Mouse (Mus musculus): ENCODE measurements around the gene a. TPM values are rescaled to one million over a fixed set of nuclear protein-coding genes. Genes with fewer than 3 reads are reported as not detected.

The a gene
- polyA plus RNA-seq, 1 experiment, result not detected

DNA sequence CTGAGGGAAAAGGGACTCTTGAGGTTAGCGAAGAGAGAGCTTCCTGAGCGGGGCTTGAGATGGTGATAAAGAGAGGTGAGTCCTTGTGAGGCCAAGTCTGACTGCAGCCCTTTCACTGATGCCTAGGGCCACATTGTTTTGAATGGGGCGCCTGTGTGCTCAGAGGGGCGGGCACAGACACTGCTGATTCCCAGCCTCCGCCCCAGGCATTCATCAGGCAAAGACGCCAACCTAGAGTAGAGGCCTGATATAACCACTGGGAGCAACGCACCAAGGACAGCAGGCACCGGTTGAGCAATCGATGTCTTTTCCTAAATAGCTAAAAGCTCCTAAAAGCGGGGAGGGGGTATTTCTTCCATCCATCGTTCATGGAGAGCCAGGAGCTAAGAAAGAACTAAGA lies 151.3 kb downstream of the a start:
- Histone ChIP-seq H3K4me3 (ENCODE audit: insufficient read depth, poor library complexity, severe bottlenecking) (no peak overlapping the region), H3K27me3 (ENCODE audit: control insufficient read depth, insufficient read depth, insufficient read length) (peaks cover 1% of the 10 kb centered on the region), H3ac (ENCODE audit: control insufficient read depth, insufficient read length, low read depth) (no peak overlapping the region), H3K79me3 (ENCODE audit: low read depth) (no peaks in the 10 kb centered on the region), H3K79me2 (ENCODE audit: control insufficient read depth, insufficient read depth) (no peaks in the 10 kb centered on the region), H3K36me3 (ENCODE audit: control insufficient read depth, insufficient read depth) (no peaks in the 10 kb centered on the region)
- no peak for TF ChIP-seq CEBPB (IDR thresholded peaks at IDR 0.05; ENCODE audit: low read depth)

DNA sequence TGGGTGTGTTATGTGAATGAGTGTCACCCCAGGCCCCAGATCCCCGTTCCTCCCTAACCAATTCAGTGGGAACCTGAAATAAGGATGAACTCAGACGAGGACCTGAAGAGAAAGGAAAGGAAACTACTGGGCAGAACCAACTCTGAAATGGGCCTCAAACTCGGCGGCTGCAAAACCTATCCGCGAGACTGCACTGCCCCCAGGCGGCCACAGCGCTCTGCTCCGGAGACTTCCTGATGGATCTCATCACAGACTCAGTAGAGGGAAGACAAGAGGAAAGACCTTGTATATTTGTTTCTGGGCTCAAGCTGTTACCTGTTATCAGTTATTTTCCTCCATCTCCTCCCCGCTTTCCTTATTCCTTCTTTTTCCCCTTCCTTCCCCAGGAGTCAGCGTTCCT lies 151.9 kb downstream of the a start:
- H3K79me3 ChIP-seq (ENCODE audit: low read depth), result no peaks in the 10 kb centered on the region
- H3ac ChIP-seq (ENCODE audit: control insufficient read depth, insufficient read length, low read depth), result no peak overlapping the region
- H3K36me3 ChIP-seq (ENCODE audit: control insufficient read depth, insufficient read depth), result no peaks in the 10 kb centered on the region
- TF ChIP-seq USF1 (IDR thresholded peaks at IDR 0.05; ENCODE audit: low read depth) (no peak), CTCF (IDR thresholded peaks at IDR 0.05; ENCODE audit: control insufficient read depth, insufficient read depth, insufficient read length) (peak; percentile 58), MAX (IDR thresholded peaks at IDR 0.05) (no peak), CEBPB (IDR thresholded peaks at IDR 0.05; ENCODE audit: low read depth) (no peak), MYOG (IDR thresholded peaks at IDR 0.05; ENCODE audit: control insufficient read depth, extremely low read depth, insufficient read length) (no peak)
- no peaks in the 10 kb centered on the region for H3K79me2 ChIP-seq (ENCODE audit: control insufficient read depth, insufficient read depth)
- peaks cover 2% of the 10 kb centered on the region for H3K27me3 ChIP-seq (ENCODE audit: control insufficient read depth, insufficient read depth, insufficient read length)
- H3K4me3 ChIP-seq (ENCODE audit: insufficient read depth, poor library complexity, severe bottlenecking), result peak overlapping the region; percentile 11

DNA sequence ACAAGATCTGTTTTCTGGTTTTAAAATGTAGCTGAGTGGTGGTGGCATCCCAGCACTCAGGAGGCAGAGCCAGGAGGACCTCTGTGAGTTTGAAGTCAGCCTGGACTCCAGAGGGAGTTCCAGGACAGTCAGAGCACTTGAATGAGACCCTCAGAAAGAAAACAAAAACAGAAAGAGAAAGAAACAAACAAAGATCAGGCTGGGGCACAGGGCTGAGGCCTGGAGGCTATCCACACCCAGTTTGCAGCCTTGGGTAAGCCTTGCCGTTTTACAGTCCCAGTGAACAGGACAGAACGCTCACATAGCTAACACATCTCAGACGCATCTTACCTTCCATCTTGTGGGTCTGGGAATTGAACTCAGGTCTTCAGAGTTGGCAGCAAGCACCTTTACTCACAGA lies 155.7 kb downstream of the a start:
- Histone ChIP-seq H3K4me3 (ENCODE audit: insufficient read depth, poor library complexity, severe bottlenecking) (no peak overlapping the region), H3K79me2 (ENCODE audit: control insufficient read depth, insufficient read depth) (no peaks in the 10 kb centered on the region), H3K79me3 (ENCODE audit: low read depth) (no peaks in the 10 kb centered on the region), H3ac (ENCODE audit: control insufficient read depth, insufficient read length, low read depth) (no peak overlapping the region), H3K36me3 (ENCODE audit: control insufficient read depth, insufficient read depth) (no peaks in the 10 kb centered on the region), H3K27me3 (ENCODE audit: control insufficient read depth, insufficient read depth, insufficient read length) (peaks cover 6% of the 10 kb centered on the region)
- no peak for TF ChIP-seq MYOD1 (IDR thresholded peaks at IDR 0.05; ENCODE audit: control insufficient read depth, insufficient read length, low read depth)
- TF ChIP-seq CEBPB (IDR thresholded peaks at IDR 0.05; ENCODE audit: low read depth), result no peak
- TF ChIP-seq CTCF (IDR thresholded peaks at IDR 0.05; ENCODE audit: control insufficient read depth, insufficient read depth, insufficient read length), result no peak
- TF ChIP-seq FOSL1 (IDR thresholded peaks at IDR 0.05; ENCODE audit: insufficient read depth, low read length, poor library complexity, severe bottlenecking), result no peak

DNA sequence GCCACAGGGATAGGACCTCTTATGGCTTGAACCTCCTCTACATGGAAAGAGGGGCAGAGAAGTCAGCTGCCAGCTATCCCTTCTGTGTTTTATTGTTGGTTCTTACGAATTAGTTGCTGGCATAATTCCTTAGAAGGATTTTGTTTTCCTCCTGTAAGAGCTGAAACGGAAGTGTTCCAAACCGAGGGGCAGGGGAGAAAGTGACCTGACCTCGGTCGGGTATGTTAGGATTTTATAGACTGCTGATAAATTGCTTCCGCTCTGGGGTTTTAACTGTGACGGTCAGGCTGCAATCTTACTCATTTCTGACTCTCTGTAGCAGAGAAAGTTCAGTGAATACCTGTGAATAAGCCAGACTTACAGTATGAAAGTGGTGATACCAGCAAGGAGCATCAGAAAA lies 158.2 kb downstream of the a start:
- no peak for TF ChIP-seq CTCF (IDR thresholded peaks at IDR 0.05; ENCODE audit: control insufficient read depth, insufficient read depth, insufficient read length)
- TF ChIP-seq MYOD1 (IDR thresholded peaks at IDR 0.05; ENCODE audit: control insufficient read depth, insufficient read length, low read depth), result no peak
- H3ac ChIP-seq (ENCODE audit: control insufficient read depth, insufficient read length, low read depth), result no peak overlapping the region
- no peaks in the 10 kb centered on the region for H3K79me3 ChIP-seq (ENCODE audit: low read depth)
- peaks cover 6% of the 10 kb centered on the region for H3K27me3 ChIP-seq (ENCODE audit: control insufficient read depth, insufficient read depth, insufficient read length)
- no peaks in the 10 kb centered on the region for H3K79me2 ChIP-seq (ENCODE audit: control insufficient read depth, insufficient read depth)
- no peaks in the 10 kb centered on the region for H3K36me3 ChIP-seq (ENCODE audit: control insufficient read depth, insufficient read depth)
- H3K4me3 ChIP-seq (ENCODE audit: insufficient read depth, poor library complexity, severe bottlenecking), result no peak overlapping the region

DNA sequence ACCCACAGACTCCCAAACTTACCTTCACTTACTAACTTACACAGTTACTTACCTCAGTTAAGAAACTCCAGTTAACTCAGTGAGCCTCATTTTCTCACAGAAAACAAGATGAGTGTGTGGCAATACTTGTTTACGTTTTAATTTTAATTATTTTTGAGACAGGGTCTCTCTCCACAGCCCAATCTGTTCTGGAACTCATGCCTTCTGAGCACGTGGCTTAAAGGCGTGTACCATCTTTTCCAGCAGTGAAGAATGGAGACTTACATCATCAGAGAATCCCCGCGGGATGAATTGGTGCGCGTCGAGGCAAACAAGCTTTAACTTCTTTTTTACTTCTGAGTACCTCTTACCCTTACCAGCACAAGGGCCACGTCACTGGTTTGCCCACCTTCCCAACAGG lies 158.7 kb downstream of the a start:
- Histone ChIP-seq H3K36me3 (ENCODE audit: control insufficient read depth, insufficient read depth) (no peaks in the 10 kb centered on the region), H3K27me3 (ENCODE audit: control insufficient read depth, insufficient read depth, insufficient read length) (peaks cover 6% of the 10 kb centered on the region), H3K79me3 (ENCODE audit: low read depth) (no peaks in the 10 kb centered on the region), H3ac (ENCODE audit: control insufficient read depth, insufficient read length, low read depth) (no peak overlapping the region), H3K4me3 (ENCODE audit: insufficient read depth, poor library complexity, severe bottlenecking) (no peak overlapping the region), H3K79me2 (ENCODE audit: control insufficient read depth, insufficient read depth) (no peaks in the 10 kb centered on the region)
- no peak for TF ChIP-seq MYOD1 (IDR thresholded peaks at IDR 0.05; ENCODE audit: control insufficient read depth, insufficient read length, low read depth)

DNA sequence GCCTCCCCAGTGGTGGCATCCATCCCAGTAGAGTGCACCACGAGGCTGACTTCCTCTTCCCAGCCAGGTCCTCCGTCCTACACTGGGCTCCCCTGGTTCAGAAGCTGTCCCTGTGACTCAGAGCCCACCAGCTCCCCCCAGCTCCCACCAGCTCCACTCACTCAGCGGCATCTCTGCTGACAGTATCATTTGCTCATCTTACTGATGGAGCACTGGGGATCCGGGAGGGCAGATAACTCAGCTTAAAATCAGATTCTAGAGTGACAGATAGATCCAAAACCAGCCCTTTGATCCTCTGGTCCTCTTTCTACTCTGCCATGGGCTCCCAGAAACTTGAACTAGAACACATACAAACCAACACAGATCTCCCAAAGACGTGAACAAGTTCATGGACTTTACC lies 159.4 kb downstream of the a start:
- Histone ChIP-seq H3K79me3 (ENCODE audit: low read depth) (no peaks in the 10 kb centered on the region), H3K27me3 (ENCODE audit: control insufficient read depth, insufficient read depth, insufficient read length) (peaks cover 6% of the 10 kb centered on the region), H3K79me2 (ENCODE audit: control insufficient read depth, insufficient read depth) (no peaks in the 10 kb centered on the region), H3ac (ENCODE audit: control insufficient read depth, insufficient read length, low read depth) (no peak overlapping the region), H3K4me3 (ENCODE audit: insufficient read depth, poor library complexity, severe bottlenecking) (no peak overlapping the region), H3K36me3 (ENCODE audit: control insufficient read depth, insufficient read depth) (no peaks in the 10 kb centered on the region)
- TF ChIP-seq MYOD1 (IDR thresholded peaks at IDR 0.05; ENCODE audit: control insufficient read depth, insufficient read length, low read depth) (no peak), MYOG (IDR thresholded peaks at IDR 0.05; ENCODE audit: control insufficient read depth, extremely low read depth, insufficient read length) (no peak), USF1 (IDR thresholded peaks at IDR 0.05; ENCODE audit: low read depth) (no peak), CEBPB (IDR thresholded peaks at IDR 0.05; ENCODE audit: low read depth) (no peak), CTCF (IDR thresholded peaks at IDR 0.05; ENCODE audit: control insufficient read depth, insufficient read depth, insufficient read length) (no peak), MAX (IDR thresholded peaks at IDR 0.05) (no peak), FOSL1 (IDR thresholded peaks at IDR 0.05; ENCODE audit: insufficient read depth, low read length, poor library complexity, severe bottlenecking) (no peak)

DNA sequence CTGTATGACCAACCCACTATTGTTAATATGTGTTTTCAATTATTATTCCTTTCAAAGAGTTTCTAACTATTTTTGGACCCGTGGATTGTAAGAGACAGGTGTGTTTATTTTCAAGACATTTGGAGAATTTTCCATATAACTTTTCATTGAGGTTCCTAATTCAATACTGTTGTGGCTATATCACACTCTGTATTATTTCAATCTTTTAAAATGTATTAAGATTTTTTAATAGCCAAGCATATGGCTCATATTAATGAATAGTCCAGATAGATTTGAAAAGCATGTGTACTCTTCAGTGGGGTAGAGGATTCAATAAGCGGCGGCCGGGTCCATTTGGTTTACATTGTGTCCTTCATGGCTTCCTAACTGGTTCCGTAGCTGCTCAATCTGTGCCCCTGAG lies 168.3 kb downstream of the a start:
- Histone ChIP-seq H3K79me2 (ENCODE audit: control insufficient read depth, insufficient read depth) (no peaks in the 10 kb centered on the region), H3K79me3 (ENCODE audit: low read depth) (no peaks in the 10 kb centered on the region)
- TF ChIP-seq MYOD1 (IDR thresholded peaks at IDR 0.05; ENCODE audit: control insufficient read depth, insufficient read length, low read depth), result no peak
- TF ChIP-seq USF1 (IDR thresholded peaks at IDR 0.05; ENCODE audit: low read depth), result no peak
- TF ChIP-seq MAX (IDR thresholded peaks at IDR 0.05), result no peak
- no peak for TF ChIP-seq CTCF (IDR thresholded peaks at IDR 0.05; ENCODE audit: control insufficient read depth, insufficient read depth, insufficient read length)
- TF ChIP-seq FOSL1 (IDR thresholded peaks at IDR 0.05; ENCODE audit: insufficient read depth, low read length, poor library complexity, severe bottlenecking), result no peak
- no peak for TF ChIP-seq CEBPB (IDR thresholded peaks at IDR 0.05; ENCODE audit: low read depth)
- no peak for TF ChIP-seq MYOG (IDR thresholded peaks at IDR 0.05; ENCODE audit: control insufficient read depth, extremely low read depth, insufficient read length)

More for the DNA sequence above, 168.3 kb downstream of the a start:
- H3ac ChIP-seq (ENCODE audit: control insufficient read depth, insufficient read length, low read depth), result no peak overlapping the region
- peaks cover 10% of the 10 kb centered on the region for H3K27me3 ChIP-seq (ENCODE audit: control insufficient read depth, insufficient read depth, insufficient read length)
- no peak overlapping the region for H3K4me3 ChIP-seq (ENCODE audit: insufficient read depth, poor library complexity, severe bottlenecking)
- H3K36me3 ChIP-seq (ENCODE audit: control insufficient read depth, insufficient read depth), result no peaks in the 10 kb centered on the region
